Mouse (Mus musculus) small intestine, adult 2 months (tissue): ENCODE data around the gene Ass1.

Experiments used
- CTCF ChIP-seq: fragments of 200-500 bp; IDR thresholded peaks from 2 replicates; pipeline ENCODE4 v1.5.1; 2012; ENCODE audit warnings: low read depth, mild to moderate bottlenecking, control low read depth, inconsistent platforms, low read length, moderate library complexity, mixed read lengths; ENCODE audit not compliant: insufficient replicate concordance, insufficient read length; ENCODE audit errors: extremely low read depth
- POLR2A ChIP-seq: fragments of 200-500 bp; IDR thresholded peaks from 2 replicates; pipeline ENCODE4 v1.6.1; 2012; ENCODE audit warnings: low read depth, mild to moderate bottlenecking, control low read depth, inconsistent platforms, low read length, moderate library complexity

GRCm38 (mm10) chr2:31453559-31454177 lies 16.3 kb upstream of the Ass1 start:
- no peak for TF ChIP-seq CTCF
- no peak for TF ChIP-seq POLR2A
